Mouse (Mus musculus) kidney, embryonic 16.5 days (tissue): ENCODE results near the gene Trpv1. TPM values are rescaled to one million over a fixed set of nuclear protein-coding genes. Genes with fewer than 3 reads are reported as not detected.
A peak's percentile ranks its signal among the peaks of the same experiment; 100 is the strongest.

ENCODE experiments used
- ATAC-seq: fragments of 200-750 bp; cut with Nextera tagmentation; 2 replicates; pipeline ENCODE4 v1.8.0; 2017; ENCODE audit warnings: moderate TSS enrichment; ENCODE audit not compliant: low FRiP score, low TSS enrichment
- H3K27ac ChIP-seq: fragments of 300-500 bp; sonication (generic); 2 replicates; pipeline ENCODE4 v1.5.1; 2014; ENCODE audit warnings: low read length
- H3K27me3 ChIP-seq: fragments of 300-500 bp; sonication (generic); 2 replicates; pipeline ENCODE4 v1.6.1; 2014; ENCODE audit warnings: low read length, control low read depth, mixed read lengths; ENCODE audit not compliant: insufficient read depth
- H3K36me3 ChIP-seq: fragments of 300-500 bp; sonication (generic); 2 replicates; pipeline ENCODE4 v1.6.1; 2014; ENCODE audit warnings: low read length, control low read depth, mixed read lengths; ENCODE audit not compliant: insufficient read depth
- H3K4me1 ChIP-seq: fragments of 300-500 bp; sonication (generic); 2 replicates; pipeline ENCODE4 v1.6.1; 2014; ENCODE audit warnings: low read length, control low read depth, mixed read lengths; ENCODE audit not compliant: insufficient read depth
- H3K4me2 ChIP-seq: fragments of 300-500 bp; sonication (generic); replicated peaks from 2 replicates; pipeline ENCODE4 v1.6.1; 2014; ENCODE audit warnings: low read depth, low read length
- H3K4me3 ChIP-seq: fragments of 300-500 bp; sonication (generic); 2 replicates; pipeline ENCODE4 v1.5.1; 2014; ENCODE audit warnings: mild to moderate bottlenecking, low read length
- H3K9ac ChIP-seq: fragments of 300-500 bp; sonication (generic); replicated peaks from 2 replicates; pipeline ENCODE4 v1.6.1; 2014; ENCODE audit warnings: low read length
- H3K9me3 ChIP-seq: fragments of 300-500 bp; sonication (generic); 2 replicates; pipeline ENCODE4 v1.6.1; 2016; ENCODE audit warnings: low read length, control low read depth
- WGBS: fragments of 180-500 bp; shearing (Covaris S2); extraction: QIAGEN DNeasy Blood & Tissue Kit; methylation state at CpG from one replicate; pipeline ENCODE4 v1.1.7; 2014; 5-methylcytosine and 5-hydroxymethylcytosine counted together
- polyA plus RNA-seq: library from polyadenylated mRNA; unstranded; fragments of >200 nt; fragmentation: Nextera tagmentation; extraction: Ambion mirVana; gene quantifications from 2 replicates; pipeline ENCODE4 v1.2.1, GENCODE M21; 2015

The Trpv1 gene
- polyA plus RNA-seq, 1 experiment from 2014 or later: not detected

DNA sequence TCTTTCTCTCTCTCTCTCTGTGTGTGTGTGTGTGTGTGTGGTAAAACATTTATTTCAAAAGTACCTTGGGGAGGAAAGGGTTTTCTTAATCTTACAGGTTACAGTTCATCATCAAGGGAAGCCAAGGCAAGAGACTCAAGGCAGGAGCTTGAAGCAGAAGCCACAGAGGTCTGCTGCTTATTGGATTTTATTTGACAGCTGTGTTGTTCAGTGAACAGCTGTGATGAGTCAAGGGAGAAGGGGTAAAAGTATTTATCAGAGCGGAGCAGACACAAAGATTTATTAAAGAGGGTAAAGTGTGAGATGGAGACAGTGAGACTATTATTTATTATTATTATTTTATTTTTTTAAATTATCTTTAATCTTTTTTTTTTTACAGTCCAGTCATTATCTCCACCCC lies 27.3 kb downstream of the Trpv1 start:
- no peak for ATAC-seq
- Histone ChIP-seq H3K27ac (no peak overlapping the region), H3K9me3 (no peaks in the 10 kb centered on the region), H3K4me1 (no peaks in the 10 kb centered on the region), H3K27me3 (no peaks in the 10 kb centered on the region), H3K4me2 (no peak overlapping the region), H3K4me3 (no peak overlapping the region), H3K9ac (no peak overlapping the region), H3K36me3 (no peaks in the 10 kb centered on the region)
- WGBS: 48% methylated on average over 1 of the region's 1 CpGs

DNA sequence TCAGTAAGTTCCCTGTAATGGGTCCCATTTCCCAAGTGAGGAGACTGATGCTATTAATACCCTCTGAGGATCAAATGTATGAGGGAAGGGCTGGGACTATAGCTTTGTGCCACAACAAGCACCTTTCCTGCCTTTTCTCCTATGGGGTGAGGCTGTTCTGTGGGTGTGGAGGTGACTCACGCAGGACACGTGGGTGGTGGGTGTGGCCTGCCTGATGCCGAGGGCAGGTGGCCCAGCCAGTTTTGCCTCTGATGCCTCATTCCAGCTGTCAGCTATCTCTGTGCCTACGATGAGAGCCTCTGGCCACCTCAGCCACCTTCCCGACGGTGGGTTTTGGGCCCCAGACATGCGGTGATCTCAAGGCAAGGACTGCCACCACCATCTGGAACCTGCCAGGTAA lies 33.2 kb downstream of the Trpv1 start, which contains the start of gene Trpv3:
TSS of gene Trpv3 (plus strand) at position 122 of the 400 bp plus-strand sequence.
- Histone ChIP-seq H3K4me2 (no peak within 1 kb of the TSS), H3K4me1 (no peaks in the 10 kb centered on the region), H3K36me3 (no peaks in the 10 kb centered on the region), H3K9ac (no peak within 1 kb of the TSS), H3K27me3 (no peaks in the 10 kb centered on the region), H3K27ac (no peak within 1 kb of the TSS), H3K4me3 (no peak within 1 kb of the TSS), H3K9me3 (no peaks in the 10 kb centered on the region)
- ATAC-seq: no peak
- WGBS: 90% methylated on average over 7 of the region's 7 CpGs

DNA sequence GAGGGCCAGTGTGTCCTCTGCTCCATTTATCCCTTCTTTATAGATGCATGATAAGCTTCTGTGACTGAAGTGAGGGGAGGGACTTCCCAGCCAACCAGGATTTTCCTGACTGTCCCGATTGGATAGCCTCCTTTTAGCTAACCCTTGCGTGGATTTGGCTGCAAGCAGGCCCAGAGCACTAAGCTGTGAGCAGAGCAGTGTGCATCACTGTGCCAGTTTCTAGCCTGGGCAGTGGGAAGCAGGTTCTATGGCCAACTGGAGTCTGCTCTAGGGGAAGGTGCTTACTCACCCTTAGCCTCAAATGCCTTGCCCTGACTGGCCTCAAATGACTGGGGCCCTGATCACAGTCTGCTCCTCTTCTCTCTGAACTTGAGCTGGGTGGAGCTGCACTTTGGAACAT lies 40.7 kb downstream of the Trpv1 start:
- no peak overlapping the region for H3K27ac ChIP-seq
- WGBS: 25% methylated on average over 2 of the region's 2 CpGs
- no peak for ATAC-seq
- no peak overlapping the region for H3K4me3 ChIP-seq
- H3K27me3 ChIP-seq: no peaks in the 10 kb centered on the region
- H3K4me2 ChIP-seq: no peak overlapping the region
- no peaks in the 10 kb centered on the region; the same call in 1 of the 2 replicates for H3K4me1 ChIP-seq
- H3K9ac ChIP-seq: no peak overlapping the region
- no peaks in the 10 kb centered on the region for H3K36me3 ChIP-seq
- H3K9me3 ChIP-seq: no peaks in the 10 kb centered on the region

DNA sequence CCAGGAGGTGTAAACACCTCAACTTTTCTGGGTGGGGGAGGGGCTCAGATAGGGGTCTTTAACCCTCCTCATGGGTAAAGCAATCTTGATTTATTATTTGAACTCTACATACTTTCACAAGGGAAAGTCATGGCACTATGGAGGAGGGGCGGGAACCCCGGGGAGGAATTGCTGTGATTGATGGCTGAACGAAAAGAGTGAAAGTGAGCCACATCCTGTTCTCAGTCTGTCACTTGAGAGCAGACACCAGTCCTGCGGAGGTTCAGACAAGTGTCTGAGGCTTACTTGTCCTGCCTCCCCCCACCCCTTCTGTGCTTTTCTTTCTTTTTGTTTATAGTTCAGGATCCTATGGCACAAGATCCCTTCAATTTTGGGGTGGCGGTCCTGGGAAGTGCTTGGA lies 46.6 kb downstream of the Trpv1 start:
- H3K4me1 ChIP-seq: peaks cover 19% of the 10 kb centered on the region
- H3K27ac ChIP-seq: no peak overlapping the region
- no peak overlapping the region for H3K4me3 ChIP-seq
- H3K4me2 ChIP-seq: peak overlapping the region; percentile 59; the same call in 1 of the 2 replicates
- no peaks in the 10 kb centered on the region for H3K9me3 ChIP-seq
- H3K27me3 ChIP-seq: no peaks in the 10 kb centered on the region
- no peak for ATAC-seq
- 15% methylated on average over 5 of the region's 5 CpGs for WGBS
- no peaks in the 10 kb centered on the region for H3K36me3 ChIP-seq
- H3K9ac ChIP-seq: no peak overlapping the region

DNA sequence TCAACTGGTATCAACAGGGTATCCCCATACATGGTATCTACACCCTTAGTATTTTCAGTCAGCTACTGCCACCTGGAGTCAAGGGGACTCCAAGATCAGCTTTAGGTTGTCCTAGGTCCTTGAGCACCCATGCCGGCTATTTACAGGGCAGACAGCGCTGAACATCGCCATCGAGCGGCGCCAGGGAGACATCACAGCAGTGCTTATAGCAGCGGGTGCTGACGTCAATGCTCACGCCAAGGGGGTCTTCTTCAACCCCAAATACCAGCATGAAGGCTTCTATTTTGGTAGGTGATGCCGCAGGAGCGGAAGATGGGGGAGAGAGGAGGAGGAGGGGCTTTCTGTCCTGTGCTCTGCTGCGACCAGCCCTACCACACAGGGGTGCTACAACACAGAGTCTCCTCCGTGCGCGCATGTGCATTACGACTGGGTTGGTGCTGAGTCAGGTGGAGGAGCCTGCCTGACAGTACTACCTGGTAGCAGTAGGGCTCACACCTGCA lies 47.5 kb downstream of the Trpv1 start:
- H3K9ac ChIP-seq: peak overlapping the region; percentile 20
- H3K27me3 ChIP-seq: no peaks in the 10 kb centered on the region
- 4% methylated on average over 16 of the region's 16 CpGs for WGBS
- H3K4me1 ChIP-seq: peaks cover 19% of the 10 kb centered on the region
- no peaks in the 10 kb centered on the region for H3K9me3 ChIP-seq
- H3K4me3 ChIP-seq: peak overlapping the region; percentile 48
- peak; percentile 81 for ATAC-seq
- peak overlapping the region; percentile 59 for H3K4me2 ChIP-seq
- no peak overlapping the region for H3K27ac ChIP-seq
- no peaks in the 10 kb centered on the region for H3K36me3 ChIP-seq

DNA sequence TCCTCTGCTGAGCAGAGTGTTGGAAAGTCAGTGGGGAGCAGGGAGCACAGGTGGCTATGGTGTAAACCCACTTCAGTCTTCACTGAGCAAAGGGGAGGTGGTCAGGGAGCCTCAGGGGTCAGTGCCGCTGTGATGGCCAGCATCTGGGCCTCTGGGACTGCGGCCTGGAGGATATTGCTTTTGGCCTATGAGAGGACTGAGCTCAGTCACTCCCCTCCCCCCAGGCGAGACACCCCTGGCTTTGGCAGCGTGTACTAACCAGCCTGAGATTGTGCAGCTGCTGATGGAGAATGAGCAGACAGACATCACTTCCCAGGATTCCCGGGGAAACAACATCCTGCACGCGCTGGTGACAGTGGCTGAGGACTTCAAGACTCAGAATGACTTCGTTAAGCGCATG lies 49.3 kb downstream of the Trpv1 start:
- ATAC-seq: peak; percentile 76
- Histone ChIP-seq H3K9me3 (no peaks in the 10 kb centered on the region), H3K4me1 (peaks cover 19% of the 10 kb centered on the region), H3K9ac (0 out of 2 replicates have a peak overlapping the region, but pooled peaks have one; percentile 17), H3K4me3 (no peak overlapping the region), H3K4me2 (0 out of 2 replicates have a peak overlapping the region, but pooled peaks have one; percentile 10), H3K36me3 (no peaks in the 10 kb centered on the region), H3K27me3 (no peaks in the 10 kb centered on the region), H3K27ac (no peak overlapping the region)
- 25% methylated on average over 9 of the region's 9 CpGs for WGBS

DNA sequence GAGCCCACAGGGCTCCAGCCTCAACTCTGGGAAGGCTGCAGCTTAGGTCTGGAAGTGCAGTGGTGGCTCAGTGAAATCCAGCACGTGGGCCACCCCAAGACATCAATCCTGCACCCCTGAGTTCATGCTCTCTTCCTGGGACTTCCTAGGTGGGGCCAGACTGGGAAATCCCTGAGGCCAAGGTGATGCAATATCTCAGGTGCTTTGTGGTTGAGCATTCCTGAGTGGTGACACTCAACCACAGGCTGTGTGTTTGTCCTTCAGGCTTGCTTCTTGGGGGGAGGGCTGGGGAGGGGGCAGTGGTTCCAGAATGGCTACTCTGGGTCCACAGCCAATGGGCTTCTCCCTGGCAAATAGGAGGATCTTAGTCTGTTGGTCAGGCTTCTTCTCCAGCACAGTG lies 49.8 kb downstream of the Trpv1 start:
- Histone ChIP-seq H3K4me2 (0 out of 2 replicates have a peak overlapping the region, but pooled peaks have one; percentile 10), H3K9ac (0 out of 2 replicates have a peak overlapping the region, but pooled peaks have one; percentile 17), H3K9me3 (no peaks in the 10 kb centered on the region), H3K4me1 (peaks cover 19% of the 10 kb centered on the region), H3K27me3 (no peaks in the 10 kb centered on the region), H3K4me3 (no peak overlapping the region), H3K36me3 (no peaks in the 10 kb centered on the region), H3K27ac (peak overlapping the region; percentile 21; the same call in 1 of the 2 replicates)
- ATAC-seq: no peak
- WGBS: 25% methylated on average over 1 of the region's 1 CpGs

DNA sequence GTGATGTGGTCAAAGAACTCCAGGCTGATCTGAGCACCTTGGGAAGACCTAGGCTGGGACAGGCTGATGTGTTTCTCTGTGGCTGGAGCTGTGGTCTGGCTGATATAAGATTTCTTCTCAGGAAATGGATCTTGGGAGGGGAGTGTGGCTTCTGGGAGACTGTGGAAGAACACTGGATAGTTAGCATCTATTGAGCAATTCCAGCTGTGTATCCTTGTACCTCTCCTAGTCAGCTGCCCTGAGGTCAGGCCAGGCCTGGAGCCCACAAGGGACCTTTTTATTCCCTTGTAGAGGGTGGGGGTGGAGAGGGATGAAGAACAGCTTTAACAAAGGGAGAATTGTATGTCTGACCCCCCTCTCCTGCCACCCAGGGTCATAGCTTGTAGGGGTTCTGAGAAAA lies 50.3 kb downstream of the Trpv1 start:
- ATAC-seq: no peak
- Histone ChIP-seq H3K9ac (no peak overlapping the region), H3K27ac (peak overlapping the region; percentile 21; the same call in 1 of the 2 replicates), H3K27me3 (no peaks in the 10 kb centered on the region), H3K4me2 (no peak overlapping the region), H3K9me3 (no peaks in the 10 kb centered on the region), H3K4me3 (no peak overlapping the region), H3K36me3 (no peaks in the 10 kb centered on the region), H3K4me1 (peaks cover 19% of the 10 kb centered on the region)

DNA sequence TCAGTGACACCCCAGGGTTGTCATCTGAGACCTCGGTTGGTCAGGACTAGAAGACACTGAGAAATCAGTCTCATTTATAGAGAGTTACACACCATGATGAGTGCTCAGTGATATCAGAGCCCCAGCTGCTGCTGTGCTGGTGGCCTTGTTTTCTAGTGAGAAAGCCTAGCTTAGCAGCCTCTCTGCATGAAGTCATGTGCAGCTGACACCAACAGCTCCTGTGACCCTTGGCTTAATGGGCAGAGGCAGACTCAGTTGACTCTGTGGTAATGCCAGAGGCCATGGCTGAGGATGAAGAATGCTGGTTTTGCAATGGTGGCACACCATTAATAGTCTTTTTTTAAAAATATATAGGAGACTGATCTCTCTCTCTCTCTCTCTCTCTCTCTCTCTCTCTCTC lies 55.5 kb downstream of the Trpv1 start:
- Histone ChIP-seq H3K36me3 (no peaks in the 10 kb centered on the region), H3K4me2 (no peak overlapping the region), H3K9me3 (no peaks in the 10 kb centered on the region), H3K27me3 (no peaks in the 10 kb centered on the region), H3K27ac (no peak overlapping the region), H3K4me1 (no peaks in the 10 kb centered on the region), H3K9ac (no peak overlapping the region), H3K4me3 (no peak overlapping the region)
- ATAC-seq: no peak
- 77% methylated on average over 1 of the region's 1 CpGs for WGBS

DNA sequence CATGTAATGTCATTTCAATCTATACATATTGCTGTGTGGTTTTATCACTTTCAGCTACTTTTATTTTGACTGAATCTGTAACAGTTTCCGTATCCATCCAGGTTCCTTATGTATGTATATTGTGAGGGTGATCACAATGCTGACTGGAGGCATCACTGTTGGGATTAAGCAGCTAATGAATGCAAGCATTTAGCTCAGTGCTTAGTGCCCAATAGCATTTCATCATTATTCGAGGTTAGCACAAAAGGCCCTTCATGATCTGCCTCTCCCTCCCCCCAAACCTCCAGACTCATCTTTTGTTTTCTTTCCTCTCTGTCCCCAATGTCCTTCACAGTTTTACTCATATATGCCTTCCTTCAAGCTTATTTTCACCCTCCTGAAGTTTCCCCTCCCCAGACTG lies 69.0 kb downstream of the Trpv1 start:
- 66% methylated on average over 2 of the region's 2 CpGs for WGBS
- ATAC-seq: no peak
- no peak overlapping the region for H3K4me3 ChIP-seq
- H3K9me3 ChIP-seq: no peaks in the 10 kb centered on the region
- H3K27me3 ChIP-seq: no peaks in the 10 kb centered on the region
- H3K4me1 ChIP-seq: no peaks in the 10 kb centered on the region
- no peak overlapping the region for H3K9ac ChIP-seq
- H3K27ac ChIP-seq: no peak overlapping the region
- no peak overlapping the region for H3K4me2 ChIP-seq
- no peaks in the 10 kb centered on the region for H3K36me3 ChIP-seq
